Mouse (Mus musculus) bone marrow macrophage, adult 2 months (primary cell): Measurements from ENCODE around the gene Sspn.

Experiments used
- CTCF ChIP-seq: IDR thresholded peaks from 2 replicates; pipeline ENCODE4 v1.5.1; 2012; ENCODE audit warnings: low read depth, mild to moderate bottlenecking, low read length, moderate library complexity
- POLR2A ChIP-seq: IDR thresholded peaks from 2 replicates; pipeline ENCODE4 v1.6.1; 2012; ENCODE audit warnings: mild to moderate bottlenecking, low read depth, low read length, borderline replicate concordance

DNA sequence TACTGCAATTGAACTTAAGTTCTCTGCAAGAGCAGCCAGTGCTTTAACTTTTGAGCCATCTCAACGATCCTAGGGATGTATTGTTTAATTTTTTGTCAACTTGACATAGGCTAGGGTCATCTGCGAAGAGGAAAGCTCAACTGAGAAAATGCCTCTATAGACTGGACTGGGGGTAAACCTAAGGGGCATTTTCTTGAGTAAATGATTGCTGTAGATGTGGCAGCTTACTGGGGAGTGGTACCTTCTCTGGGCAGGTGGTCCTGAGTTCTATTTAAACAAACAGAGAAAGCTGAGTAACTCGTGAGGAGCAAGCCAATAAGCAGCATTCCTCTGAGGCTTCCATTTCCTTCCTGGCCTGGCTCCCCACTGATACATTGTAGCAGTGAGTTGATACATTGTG, at the start of gene Sspn:
- no peak for TF ChIP-seq CTCF
- TF ChIP-seq POLR2A: no peak
